Mouse (Mus musculus): ENCODE measurements at regions not wholly inside any gene's neighbourhood (a gene's known extent, or its start where the extent isn't known, plus 50 kb on each side); places are given as distances from the start of the nearest gene placed in this dataset.
"Not testable (repeated sequence)": the region's sequence is repeated elsewhere in the genome, so short reads cannot be mapped to it uniquely, and the experiment has no call there.

GRCm38 (mm10) chr9:90618154-90618553 is 347.6 kb upstream of the Tbc1d2b start:
- Histone ChIP-seq H3K4me3 (ENCODE audit: insufficient read depth, low read length) (no peak overlapping the region), H3K27ac (ENCODE audit: insufficient read depth, low read depth, low read length) (no peak overlapping the region), H3K4me1 (ENCODE audit: control insufficient read depth, insufficient read depth, low read length) (no peaks in the 10 kb centered on the region)
- TF ChIP-seq POLR2A (IDR thresholded peaks at IDR 0.05; ENCODE audit: borderline replicate concordance, low read depth, low read length): no peak
- no peak for TF ChIP-seq CTCF (IDR thresholded peaks at IDR 0.05; ENCODE audit: low read depth, low read length)

GRCm38 (mm10) chr9:90597894-90598293 is 327.3 kb upstream of the Tbc1d2b start:
- Histone ChIP-seq H3K4me3 (ENCODE audit: insufficient read depth, low read length) (no peak overlapping the region), H3K4me1 (ENCODE audit: control insufficient read depth, insufficient read depth, low read length) (no peaks in the 10 kb centered on the region), H3K27ac (ENCODE audit: insufficient read depth, low read depth, low read length) (no peak overlapping the region)
- TF ChIP-seq POLR2A (IDR thresholded peaks at IDR 0.05; ENCODE audit: borderline replicate concordance, low read depth, low read length) (no peak), CTCF (IDR thresholded peaks at IDR 0.05; ENCODE audit: low read depth, low read length) (no peak)

GRCm38 (mm10) chr9:90556742-90557141 is 286.1 kb upstream of the Tbc1d2b start:
- no peak for TF ChIP-seq POLR2A (IDR thresholded peaks at IDR 0.05; ENCODE audit: borderline replicate concordance, low read depth, low read length)
- no peak for TF ChIP-seq CTCF (IDR thresholded peaks at IDR 0.05; ENCODE audit: low read depth, low read length)
- H3K4me1 ChIP-seq (ENCODE audit: control insufficient read depth, insufficient read depth, low read length): no peaks in the 10 kb centered on the region
- H3K27ac ChIP-seq (ENCODE audit: insufficient read depth, low read depth, low read length): no peak overlapping the region
- H3K4me3 ChIP-seq (ENCODE audit: insufficient read depth, low read length): no peak overlapping the region

- Histone ChIP-seq H3K27ac (ENCODE audit: insufficient read depth, low read depth, low read length) (no peak overlapping the region), H3K4me3 (ENCODE audit: insufficient read depth, low read length) (no peak overlapping the region), H3K4me1 (ENCODE audit: control insufficient read depth, insufficient read depth, low read length) (no peaks in the 10 kb centered on the region)
- TF ChIP-seq POLR2A (IDR thresholded peaks at IDR 0.05; ENCODE audit: borderline replicate concordance, low read depth, low read length) (no peak), CTCF (IDR thresholded peaks at IDR 0.05; ENCODE audit: low read depth, low read length) (no peak)
These were observed 285.6 kb upstream of the Tbc1d2b start for GRCm38 (mm10) chr9:90556216-90556615.

- no peaks in the 10 kb centered on the region for H3K4me1 ChIP-seq (ENCODE audit: control insufficient read depth, insufficient read depth, low read length)
- H3K27ac ChIP-seq (ENCODE audit: insufficient read depth, low read depth, low read length): no peak overlapping the region
- no peak overlapping the region for H3K4me3 ChIP-seq (ENCODE audit: insufficient read depth, low read length)
- TF ChIP-seq POLR2A (IDR thresholded peaks at IDR 0.05; ENCODE audit: borderline replicate concordance, low read depth, low read length) (no peak), CTCF (IDR thresholded peaks at IDR 0.05; ENCODE audit: low read depth, low read length) (no peak)
These were observed 277.3 kb upstream of the Tbc1d2b start for GRCm38 (mm10) chr9:90547931-90548330.

- no peak overlapping the region for H3K27ac ChIP-seq (ENCODE audit: insufficient read depth, low read depth, low read length)
- TF ChIP-seq POLR2A (IDR thresholded peaks at IDR 0.05; ENCODE audit: borderline replicate concordance, low read depth, low read length) (no peak), CTCF (IDR thresholded peaks at IDR 0.05; ENCODE audit: low read depth, low read length) (no peak)
- no peaks in the 10 kb centered on the region for H3K4me1 ChIP-seq (ENCODE audit: control insufficient read depth, insufficient read depth, low read length)
- H3K4me3 ChIP-seq (ENCODE audit: insufficient read depth, low read length): no peak overlapping the region
These were observed 276.1 kb upstream of the Tbc1d2b start for GRCm38 (mm10) chr9:90546720-90547119.

- not testable (repeated sequence) for H3K27ac ChIP-seq (ENCODE audit: insufficient read depth, low read depth, low read length); H3K4me1 ChIP-seq (ENCODE audit: control insufficient read depth, insufficient read depth, low read length)
- H3K4me3 ChIP-seq (ENCODE audit: insufficient read depth, low read length): 0 out of 2 replicates have a peak overlapping the region, but pooled peaks have one; percentile 5
These were observed 267.1 kb upstream of the Tbc1d2b start for GRCm38 (mm10) chr9:90537683-90538082.

GRCm38 (mm10) chr9:90533372-90533771 is 262.8 kb upstream of the Tbc1d2b start:
- Histone ChIP-seq H3K4me3 (ENCODE audit: insufficient read depth, low read length) (no peak overlapping the region), H3K4me1 (ENCODE audit: control insufficient read depth, insufficient read depth, low read length) (no peaks in the 10 kb centered on the region), H3K27ac (ENCODE audit: insufficient read depth, low read depth, low read length) (no peak overlapping the region)
- no peak for TF ChIP-seq POLR2A (IDR thresholded peaks at IDR 0.05; ENCODE audit: borderline replicate concordance, low read depth, low read length)
- TF ChIP-seq CTCF (IDR thresholded peaks at IDR 0.05; ENCODE audit: low read depth, low read length): no peak

- Histone ChIP-seq H3K4me3 (ENCODE audit: insufficient read depth, low read length) (no peak overlapping the region), H3K27ac (ENCODE audit: insufficient read depth, low read depth, low read length) (no peak overlapping the region), H3K4me1 (ENCODE audit: control insufficient read depth, insufficient read depth, low read length) (no peaks in the 10 kb centered on the region)
- TF ChIP-seq CTCF (IDR thresholded peaks at IDR 0.05; ENCODE audit: low read depth, low read length): no peak
- no peak for TF ChIP-seq POLR2A (IDR thresholded peaks at IDR 0.05; ENCODE audit: borderline replicate concordance, low read depth, low read length)
These were observed 250.6 kb upstream of the Tbc1d2b start for GRCm38 (mm10) chr9:90521186-90521585.

- H3K4me1 ChIP-seq (ENCODE audit: control insufficient read depth, insufficient read depth, low read length): no peaks in the 10 kb centered on the region
- H3K27ac ChIP-seq (ENCODE audit: insufficient read depth, low read depth, low read length): no peak overlapping the region
- no peak overlapping the region for H3K4me3 ChIP-seq (ENCODE audit: insufficient read depth, low read length)
- no peak for TF ChIP-seq POLR2A (IDR thresholded peaks at IDR 0.05; ENCODE audit: borderline replicate concordance, low read depth, low read length)
- TF ChIP-seq CTCF (IDR thresholded peaks at IDR 0.05; ENCODE audit: low read depth, low read length): no peak
These were observed 224.3 kb upstream of the Tbc1d2b start for GRCm38 (mm10) chr9:90494888-90495287.

GRCm38 (mm10) chr9:90490561-90491152 is 220.1 kb upstream of the Tbc1d2b start:
- no peak overlapping the region for H3K27ac ChIP-seq (ENCODE audit: insufficient read depth, low read depth, low read length)
- no peaks in the 10 kb centered on the region for H3K4me1 ChIP-seq (ENCODE audit: control insufficient read depth, insufficient read depth, low read length)
- TF ChIP-seq POLR2A (IDR thresholded peaks at IDR 0.05; ENCODE audit: borderline replicate concordance, low read depth, low read length) (no peak), CTCF (IDR thresholded peaks at IDR 0.05; ENCODE audit: low read depth, low read length) (no peak)
- H3K4me3 ChIP-seq (ENCODE audit: insufficient read depth, low read length): no peak overlapping the region

All from bone marrow macrophage, adult 2 months (primary cell).